Mouse (Mus musculus): ENCODE results near the gene Mlph. TPM values are rescaled to one million over a fixed set of nuclear protein-coding genes. Genes with fewer than 3 reads are reported as not detected.

Mlph gene
- polyA plus RNA-seq, 1 experiment from 2014 or later: 0.36 TPM

DNA sequence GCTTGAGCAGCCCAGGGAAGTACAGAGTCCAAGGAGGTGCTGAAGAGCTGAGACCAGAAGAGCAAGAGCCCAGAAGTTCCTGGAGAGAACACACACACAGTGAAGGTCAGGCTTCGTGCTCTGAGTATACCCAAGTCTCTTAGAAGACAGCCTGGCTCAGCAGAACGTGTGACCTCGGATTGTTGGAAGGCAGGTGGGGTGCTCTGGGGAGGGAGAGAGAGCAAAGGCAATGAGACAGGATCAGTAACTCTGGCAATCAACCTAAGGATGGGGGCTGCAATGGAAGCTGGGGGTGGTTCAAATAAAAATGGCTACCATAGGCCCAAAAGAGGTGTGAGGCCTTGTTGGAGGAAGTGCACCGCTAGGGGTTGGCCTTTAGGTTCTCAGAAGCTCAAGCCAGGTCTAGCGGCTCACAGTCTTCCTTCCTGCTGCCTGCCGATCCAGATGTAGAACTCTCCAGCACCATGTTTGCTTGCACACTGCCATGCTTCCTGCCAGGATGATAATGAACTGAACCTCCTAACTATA is 13.1 kb upstream of the Mlph start:
- H3K27me3 ChIP-seq (ENCODE audit: control insufficient read depth, insufficient read depth, low read length): no peaks in the 10 kb centered on the region
- WGBS: 74% methylated on average over 6 of the region's 6 CpGs
- no peak for ATAC-seq (ENCODE audit: insufficient number of reproducible peaks, insufficient read depth, low FRiP score, low read depth)

DNA sequence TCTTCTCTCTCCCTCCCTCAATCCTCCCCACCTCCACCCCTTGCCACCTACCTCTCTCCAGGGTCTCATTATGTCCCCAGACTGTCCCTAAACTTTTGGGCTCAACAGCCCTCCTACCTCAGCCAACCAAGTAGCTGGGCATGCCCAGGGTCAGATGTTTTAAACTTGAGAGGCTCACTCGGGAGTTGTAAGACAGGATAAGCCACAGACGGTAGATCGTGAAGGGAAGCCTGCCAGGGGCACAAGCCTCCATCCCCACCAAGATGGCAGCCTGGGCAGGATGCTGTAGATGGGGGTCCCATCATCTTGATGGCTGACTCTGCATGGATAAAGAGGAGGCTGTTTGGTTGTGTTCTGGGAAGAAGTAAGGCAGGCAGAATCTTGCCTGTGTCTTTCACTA is 12.1 kb upstream of the Mlph start:
- Histone ChIP-seq H3K4me2 (ENCODE audit: low read length) (no peak overlapping the region), H3K4me3 (ENCODE audit: control insufficient read depth in 1 of 2, insufficient read depth in 1 of 2, low read depth in 1 of 2, low read length in 2 of 2) (no peak overlapping the region), H3K27me3 (ENCODE audit: control insufficient read depth, insufficient read depth, low read length) (no peaks in the 10 kb centered on the region), H3K27ac (replicated peaks in 1 of 2; ENCODE audit: control insufficient read depth in 1 of 2, insufficient read depth in 1 of 2, low read depth in 2 of 2, low read length in 2 of 2) (no peak overlapping the region), H3K9ac (ENCODE audit: low read length) (no peak overlapping the region), H3K4me1 (ENCODE audit: control insufficient read depth in 2 of 2, insufficient read depth in 2 of 2, low read length in 2 of 2) (no peaks in the 10 kb centered on the region; a peak in 1 of 4 replicates), H3K36me3 (ENCODE audit: control insufficient read depth, insufficient read depth, low read length) (no peaks in the 10 kb centered on the region), H3K9me3 (ENCODE audit: control insufficient read depth, low read length) (no peaks in the 10 kb centered on the region)
- no peak for ATAC-seq (ENCODE audit: insufficient number of reproducible peaks, insufficient read depth, low FRiP score, low read depth)
- WGBS: 69% methylated on average over 3 of the region's 3 CpGs

More for the DNA sequence above, 13.1 kb upstream of the Mlph start:
- H3K36me3 ChIP-seq (ENCODE audit: control insufficient read depth, insufficient read depth, low read length): no peaks in the 10 kb centered on the region
- H3K4me1 ChIP-seq (ENCODE audit: control insufficient read depth in 2 of 2, insufficient read depth in 2 of 2, low read length in 2 of 2): peaks cover under 1 to 6% of the 10 kb centered on the region in 2 experiments; a peak in 2 of 4 replicates
- H3K27ac ChIP-seq (replicated peaks in 1 of 2; ENCODE audit: control insufficient read depth in 1 of 2, insufficient read depth in 1 of 2, low read depth in 2 of 2, low read length in 2 of 2): no peak overlapping the region
- H3K9ac ChIP-seq (ENCODE audit: low read length): no peak overlapping the region
- H3K9me3 ChIP-seq (ENCODE audit: control insufficient read depth, low read length): no peaks in the 10 kb centered on the region
- H3K4me2 ChIP-seq (ENCODE audit: low read length): no peak overlapping the region
- H3K4me3 ChIP-seq (ENCODE audit: control insufficient read depth in 1 of 2, insufficient read depth in 1 of 2, low read depth in 1 of 2, low read length in 2 of 2): no peak overlapping the region

DNA sequence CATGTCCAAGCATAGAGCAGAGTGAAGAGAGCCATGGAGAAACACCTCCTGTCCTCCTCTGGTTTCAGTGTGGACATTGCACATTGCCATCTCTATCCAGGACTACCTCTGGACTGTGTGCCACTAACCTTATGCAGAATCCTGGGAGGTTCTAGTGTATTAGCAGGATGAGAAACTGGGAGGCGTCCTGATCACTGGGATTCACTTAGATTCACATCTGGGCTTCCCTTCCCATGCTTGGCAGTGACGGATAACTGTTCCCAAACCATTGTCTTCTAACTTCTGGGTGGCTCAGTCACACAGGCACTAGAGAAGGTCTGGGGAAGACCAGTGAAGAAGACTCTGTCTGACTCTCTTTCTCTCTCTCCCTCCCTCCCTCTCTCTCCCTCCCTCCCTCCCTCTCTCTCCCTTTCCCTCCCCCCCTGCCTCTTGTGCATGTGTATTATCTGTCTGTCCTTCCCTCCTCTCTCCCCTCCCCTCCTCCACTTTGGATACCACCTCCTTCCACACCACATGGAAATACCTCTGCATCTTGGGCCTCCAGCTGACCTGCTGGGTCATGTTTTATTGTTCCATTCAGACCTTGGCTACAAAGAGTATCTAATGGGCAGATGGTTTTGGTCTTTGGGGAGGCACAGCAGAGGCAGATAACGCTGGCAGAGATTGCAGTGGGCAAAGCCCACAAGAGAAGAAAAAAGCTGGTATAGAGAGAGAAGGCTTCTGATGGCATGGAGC is 11.5 kb upstream of the Mlph start:
- Histone ChIP-seq H3K27ac (replicated peaks in 1 of 2; ENCODE audit: control insufficient read depth in 1 of 2, insufficient read depth in 1 of 2, low read depth in 2 of 2, low read length in 2 of 2) (no peak overlapping the region), H3K4me1 (ENCODE audit: control insufficient read depth in 2 of 2, insufficient read depth in 2 of 2, low read length in 2 of 2) (no peaks in the 10 kb centered on the region; a peak in 1 of 4 replicates), H3K9me3 (ENCODE audit: control insufficient read depth, low read length) (no peaks in the 10 kb centered on the region), H3K9ac (ENCODE audit: low read length) (no peak overlapping the region), H3K27me3 (ENCODE audit: control insufficient read depth, insufficient read depth, low read length) (no peaks in the 10 kb centered on the region), H3K36me3 (ENCODE audit: control insufficient read depth, insufficient read depth, low read length) (no peaks in the 10 kb centered on the region), H3K4me2 (ENCODE audit: low read length) (no peak overlapping the region), H3K4me3 (ENCODE audit: control insufficient read depth in 1 of 2, insufficient read depth in 1 of 2, low read depth in 1 of 2, low read length in 2 of 2) (no peak overlapping the region)
- ATAC-seq (ENCODE audit: insufficient number of reproducible peaks, insufficient read depth, low FRiP score, low read depth): no peak
- WGBS: 51% methylated on average over 3 of the region's 3 CpGs

DNA sequence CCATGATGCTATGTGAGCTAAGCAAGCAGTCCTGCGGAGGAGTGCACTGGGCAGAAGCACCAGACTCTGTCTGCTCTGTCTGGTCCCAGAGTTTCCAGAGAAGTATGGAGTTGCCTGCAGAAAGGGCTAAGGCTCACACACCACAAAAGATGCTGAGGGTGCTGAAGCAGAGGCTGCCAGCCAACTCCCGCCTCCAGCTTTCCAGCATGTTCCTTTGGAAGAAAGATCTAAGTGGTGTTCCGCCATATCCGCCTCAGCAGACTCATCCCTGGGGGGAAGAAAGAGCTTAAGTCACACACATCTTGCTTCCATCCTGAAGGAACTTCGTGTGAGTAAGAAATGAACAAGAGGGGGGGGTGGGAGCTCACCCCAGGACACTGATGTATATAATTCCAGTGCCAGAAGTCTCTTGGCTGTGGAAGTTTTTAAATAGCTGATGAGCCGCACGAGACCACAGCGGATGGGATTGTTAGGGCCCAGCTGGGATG is 10.9 kb upstream of the Mlph start:
- Histone ChIP-seq H3K27me3 (ENCODE audit: control insufficient read depth, insufficient read depth, low read length) (no peaks in the 10 kb centered on the region), H3K36me3 (ENCODE audit: control insufficient read depth, insufficient read depth, low read length) (no peaks in the 10 kb centered on the region), H3K4me1 (ENCODE audit: control insufficient read depth in 2 of 2, insufficient read depth in 2 of 2, low read length in 2 of 2) (peaks cover 0 to 2% of the 10 kb centered on the region in 2 experiments; a peak in 2 of 4 replicates), H3K4me3 (ENCODE audit: control insufficient read depth in 1 of 2, insufficient read depth in 1 of 2, low read depth in 1 of 2, low read length in 2 of 2) (no peak overlapping the region), H3K4me2 (ENCODE audit: low read length) (no peak overlapping the region), H3K9me3 (ENCODE audit: control insufficient read depth, low read length) (no peaks in the 10 kb centered on the region), H3K27ac (replicated peaks in 1 of 2; ENCODE audit: control insufficient read depth in 1 of 2, insufficient read depth in 1 of 2, low read depth in 2 of 2, low read length in 2 of 2) (no peak overlapping the region), H3K9ac (ENCODE audit: low read length) (no peak overlapping the region)
- WGBS: 69% methylated on average over 8 of the region's 8 CpGs
- 0 out of 2 replicates have a peak, but pooled peaks have one; percentile 13 for ATAC-seq (ENCODE audit: insufficient number of reproducible peaks, insufficient read depth, low FRiP score, low read depth)

DNA sequence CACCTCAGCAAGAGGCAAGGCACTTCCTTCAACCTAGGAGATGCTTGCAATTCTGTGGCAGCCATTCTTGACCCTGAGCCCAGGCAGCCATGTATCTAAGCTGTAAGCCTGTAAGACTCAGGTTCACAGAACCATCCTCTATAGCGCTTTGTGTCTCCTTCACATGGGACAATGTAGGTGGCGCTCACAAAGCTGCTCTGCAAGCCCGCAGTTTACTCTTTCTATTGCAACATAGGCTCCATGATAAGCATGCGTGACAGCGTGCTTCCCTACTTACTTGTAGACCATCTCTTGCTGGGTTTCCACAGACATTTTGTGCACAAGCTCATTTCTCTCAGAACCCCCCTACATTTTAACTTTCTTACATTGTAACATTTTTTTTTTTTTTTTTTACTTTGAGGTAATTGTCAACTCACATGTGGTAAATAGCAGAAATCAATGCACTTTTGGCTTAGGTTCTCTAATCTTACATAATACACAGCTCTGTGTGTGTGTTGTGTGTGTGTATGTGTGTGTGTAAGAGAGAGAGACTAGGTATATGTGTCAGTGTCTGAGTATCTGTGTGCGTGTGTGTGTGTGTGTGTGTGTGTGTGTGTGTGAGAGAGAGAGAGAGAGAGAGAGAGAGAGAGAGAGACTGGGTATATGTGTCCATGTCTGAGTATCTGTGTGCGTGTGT is 10.0 kb upstream of the Mlph start:
- 83% methylated on average over 7 of the region's 7 CpGs for WGBS
- peaks cover 7 to 10% of the 10 kb centered on the region in 2 experiments for H3K4me1 ChIP-seq (ENCODE audit: control insufficient read depth in 2 of 2, insufficient read depth in 2 of 2, low read length in 2 of 2)
- H3K4me3 ChIP-seq (ENCODE audit: control insufficient read depth in 1 of 2, insufficient read depth in 1 of 2, low read depth in 1 of 2, low read length in 2 of 2): no peak overlapping the region
- H3K9me3 ChIP-seq (ENCODE audit: control insufficient read depth, low read length): no peaks in the 10 kb centered on the region
- no peak overlapping the region for H3K9ac ChIP-seq (ENCODE audit: low read length)
- H3K4me2 ChIP-seq (ENCODE audit: low read length): no peak overlapping the region
- H3K36me3 ChIP-seq (ENCODE audit: control insufficient read depth, insufficient read depth, low read length): no peaks in the 10 kb centered on the region
- ATAC-seq (ENCODE audit: insufficient number of reproducible peaks, insufficient read depth, low FRiP score, low read depth): no peak
- no peaks in the 10 kb centered on the region for H3K27me3 ChIP-seq (ENCODE audit: control insufficient read depth, insufficient read depth, low read length)
- H3K27ac ChIP-seq (replicated peaks in 1 of 2; ENCODE audit: control insufficient read depth in 1 of 2, insufficient read depth in 1 of 2, low read depth in 2 of 2, low read length in 2 of 2): no peak overlapping the region

DNA sequence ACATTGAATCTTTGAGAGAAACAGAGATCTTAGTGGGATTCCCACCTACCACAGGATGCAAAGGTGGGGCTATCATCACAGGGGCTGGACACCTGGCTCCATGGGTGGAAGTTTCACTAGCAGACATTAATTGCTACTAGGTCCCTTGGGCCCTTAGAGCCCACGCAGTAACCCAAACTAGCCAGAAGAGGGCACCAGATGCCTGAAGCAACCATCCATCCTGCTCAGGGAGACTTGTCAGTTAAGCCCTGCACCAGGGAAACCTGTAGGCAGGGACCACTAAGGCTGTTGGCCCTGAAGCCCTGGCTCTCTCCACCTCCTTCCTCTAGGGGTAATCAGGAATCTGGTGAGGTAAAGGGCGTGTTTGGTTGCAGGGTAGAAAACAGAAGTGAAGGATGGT is 8.5 kb upstream of the Mlph start:
- Histone ChIP-seq H3K4me2 (ENCODE audit: low read length) (no peak overlapping the region), H3K27me3 (ENCODE audit: control insufficient read depth, insufficient read depth, low read length) (0 out of 2 replicates have a peak, but pooled peaks cover 10% of the 10 kb centered on the region), H3K4me3 (ENCODE audit: control insufficient read depth in 1 of 2, insufficient read depth in 1 of 2, low read depth in 1 of 2, low read length in 2 of 2) (no peak overlapping the region), H3K27ac (replicated peaks in 1 of 2; ENCODE audit: control insufficient read depth in 1 of 2, insufficient read depth in 1 of 2, low read depth in 2 of 2, low read length in 2 of 2) (no peak overlapping the region), H3K4me1 (ENCODE audit: control insufficient read depth in 2 of 2, insufficient read depth in 2 of 2, low read length in 2 of 2) (peaks cover 13 to 15% of the 10 kb centered on the region in 2 experiments), H3K36me3 (ENCODE audit: control insufficient read depth, insufficient read depth, low read length) (no peaks in the 10 kb centered on the region), H3K9me3 (ENCODE audit: control insufficient read depth, low read length) (no peaks in the 10 kb centered on the region), H3K9ac (ENCODE audit: low read length) (no peak overlapping the region)
- WGBS: 4% methylated on average over 2 of the region's 2 CpGs
- ATAC-seq (ENCODE audit: insufficient number of reproducible peaks, insufficient read depth, low FRiP score, low read depth): no peak

DNA sequence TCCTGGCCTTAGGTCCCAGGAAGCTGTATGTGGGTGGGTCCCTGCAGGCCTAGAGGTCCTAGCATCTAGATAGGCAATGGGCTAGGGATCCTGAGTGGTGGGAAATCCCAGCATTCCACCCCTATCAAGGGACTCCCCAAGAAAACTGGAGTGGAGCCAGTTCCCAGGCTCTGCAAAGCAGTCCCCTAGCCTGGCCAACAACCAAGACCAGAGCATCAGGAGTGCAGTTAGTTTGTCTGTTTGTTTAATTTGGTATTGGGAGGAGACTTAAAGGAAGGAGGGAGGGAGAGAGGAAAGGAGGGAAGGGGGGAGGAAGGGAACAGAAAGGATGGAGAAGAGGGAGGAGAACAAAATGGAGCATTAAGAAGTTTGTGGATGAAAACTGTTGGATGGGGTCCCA is 5.7 kb upstream of the Mlph start:
- 0 out of 4 replicates have a peak overlapping the region, but pooled peaks of 1 of the 2 experiments have one; percentile 10 for H3K27ac ChIP-seq (replicated peaks in 1 of 2; ENCODE audit: control insufficient read depth in 1 of 2, insufficient read depth in 1 of 2, low read depth in 2 of 2, low read length in 2 of 2)
- peak overlapping the region; percentile 40; the same call in 1 of the 2 replicates for H3K4me2 ChIP-seq (ENCODE audit: low read length)
- 0 out of 2 replicates have a peak, but pooled peaks have one; percentile 19 for ATAC-seq (ENCODE audit: insufficient number of reproducible peaks, insufficient read depth, low FRiP score, low read depth)

More for the DNA sequence above, 5.7 kb upstream of the Mlph start:
- Histone ChIP-seq H3K4me3 (ENCODE audit: control insufficient read depth in 1 of 2, insufficient read depth in 1 of 2, low read depth in 1 of 2, low read length in 2 of 2) (no peak overlapping the region), H3K9me3 (ENCODE audit: control insufficient read depth, low read length) (no peaks in the 10 kb centered on the region), H3K9ac (ENCODE audit: low read length) (peak overlapping the region; percentile 14; the same call in 1 of the 2 replicates), H3K4me1 (ENCODE audit: control insufficient read depth in 2 of 2, insufficient read depth in 2 of 2, low read length in 2 of 2) (peaks cover 13 to 15% of the 10 kb centered on the region in 2 experiments), H3K36me3 (ENCODE audit: control insufficient read depth, insufficient read depth, low read length) (no peaks in the 10 kb centered on the region), H3K27me3 (ENCODE audit: control insufficient read depth, insufficient read depth, low read length) (0 out of 2 replicates have a peak, but pooled peaks cover 10% of the 10 kb centered on the region)

All from heart, embryonic 14.5 days (tissue).